Mouse (Mus musculus): ENCODE measurements at regions not wholly inside any gene's neighbourhood (a gene's known extent, or its start where the extent isn't known, plus 50 kb on each side); places are given as distances from the start of the nearest gene placed in this dataset.

GRCm38 (mm10) chr8:18311597-18311996 is 666.5 kb downstream of the Defb40 start:
- WGBS: 67% methylated on average over 5 of the region's 5 CpGs

GRCm38 (mm10) chr8:18310927-18311326 is 667.1 kb downstream of the Defb40 start:
- TF ChIP-seq EP300 (IDR thresholded peaks at IDR 0.05; ENCODE audit: low read depth): no peak
- no peak for TF ChIP-seq CTCF (IDR thresholded peaks at IDR 0.05; ENCODE audit: low read depth)
- Histone ChIP-seq H3K27ac (ENCODE audit: low read depth) (no peak overlapping the region), H3K4me3 (ENCODE audit: low read depth, low read length) (no peak overlapping the region), H3K9me3 (replicated peaks; ENCODE audit: control insufficient read depth, low read length) (no peaks in the 10 kb centered on the region), H3K27me3 (ENCODE audit: control insufficient read depth, insufficient read depth, low read length) (no peaks in the 10 kb centered on the region), H3K9ac (replicated peaks; ENCODE audit: low read depth, low read length) (no peak overlapping the region), H3K36me3 (replicated peaks; ENCODE audit: control insufficient read depth, insufficient read depth, low read length) (no peaks in the 10 kb centered on the region), H3K4me2 (ENCODE audit: low read depth, low read length) (no peak overlapping the region), H3K4me1 (ENCODE audit: control insufficient read depth, insufficient read depth) (no peaks in the 10 kb centered on the region)
- no peak for DNase-seq (ENCODE audit: low spot score)
- ATAC-seq (ENCODE audit: insufficient read depth, low read depth): no peak
- 67% methylated on average over 1 of the region's 1 CpGs for WGBS

More at GRCm38 (mm10) chr8:18311597-18311996, 666.5 kb downstream of the Defb40 start:
- ATAC-seq (ENCODE audit: insufficient read depth, low read depth) (no peak), DNase-seq (ENCODE audit: low spot score) (no peak)
- TF ChIP-seq EP300 (IDR thresholded peaks at IDR 0.05; ENCODE audit: low read depth) (no peak), CTCF (IDR thresholded peaks at IDR 0.05; ENCODE audit: low read depth) (no peak)
- Histone ChIP-seq H3K27ac (ENCODE audit: low read depth) (no peak overlapping the region), H3K27me3 (ENCODE audit: control insufficient read depth, insufficient read depth, low read length) (no peaks in the 10 kb centered on the region), H3K4me1 (ENCODE audit: control insufficient read depth, insufficient read depth) (no peaks in the 10 kb centered on the region), H3K4me3 (ENCODE audit: low read depth, low read length) (no peak overlapping the region), H3K9me3 (replicated peaks; ENCODE audit: control insufficient read depth, low read length) (no peaks in the 10 kb centered on the region), H3K36me3 (replicated peaks; ENCODE audit: control insufficient read depth, insufficient read depth, low read length) (no peaks in the 10 kb centered on the region), H3K4me2 (ENCODE audit: low read depth, low read length) (no peak overlapping the region), H3K9ac (replicated peaks; ENCODE audit: low read depth, low read length) (no peak overlapping the region)

GRCm38 (mm10) chr8:18287536-18288237 is 690.4 kb downstream of the Defb40 start:
- DNase-seq (ENCODE audit: low spot score) (no peak), ATAC-seq (ENCODE audit: insufficient read depth, low read depth) (no peak)
- Histone ChIP-seq H3K9me3 (replicated peaks; ENCODE audit: control insufficient read depth, low read length) (no peaks in the 10 kb centered on the region), H3K27me3 (ENCODE audit: control insufficient read depth, insufficient read depth, low read length) (no peaks in the 10 kb centered on the region), H3K4me2 (ENCODE audit: low read depth, low read length) (no peak overlapping the region), H3K4me1 (ENCODE audit: control insufficient read depth, insufficient read depth) (no peaks in the 10 kb centered on the region), H3K4me3 (ENCODE audit: low read depth, low read length) (no peak overlapping the region), H3K27ac (ENCODE audit: low read depth) (no peak overlapping the region), H3K36me3 (replicated peaks; ENCODE audit: control insufficient read depth, insufficient read depth, low read length) (no peaks in the 10 kb centered on the region), H3K9ac (replicated peaks; ENCODE audit: low read depth, low read length) (no peak overlapping the region)
- 75% methylated on average over 8 of the region's 8 CpGs for WGBS
- no peak for TF ChIP-seq EP300 (IDR thresholded peaks at IDR 0.05; ENCODE audit: low read depth)
- no peak for TF ChIP-seq CTCF (IDR thresholded peaks at IDR 0.05; ENCODE audit: low read depth)

- ATAC-seq (ENCODE audit: insufficient read depth, low read depth): no peak
- Histone ChIP-seq H3K27me3 (ENCODE audit: control insufficient read depth, insufficient read depth, low read length) (no peaks in the 10 kb centered on the region), H3K9ac (replicated peaks; ENCODE audit: low read depth, low read length) (no peak overlapping the region), H3K27ac (ENCODE audit: low read depth) (no peak overlapping the region), H3K36me3 (replicated peaks; ENCODE audit: control insufficient read depth, insufficient read depth, low read length) (no peaks in the 10 kb centered on the region), H3K4me2 (ENCODE audit: low read depth, low read length) (no peak overlapping the region), H3K4me1 (ENCODE audit: control insufficient read depth, insufficient read depth) (no peaks in the 10 kb centered on the region), H3K9me3 (replicated peaks; ENCODE audit: control insufficient read depth, low read length) (no peaks in the 10 kb centered on the region), H3K4me3 (ENCODE audit: low read depth, low read length) (no peak overlapping the region)
- 68% methylated on average over 4 of the region's 4 CpGs for WGBS
- TF ChIP-seq EP300 (IDR thresholded peaks at IDR 0.05; ENCODE audit: low read depth) (no peak), CTCF (IDR thresholded peaks at IDR 0.05; ENCODE audit: low read depth) (no peak)
- no peak for DNase-seq (ENCODE audit: low spot score)
These were observed 698.1 kb downstream of the Defb40 start for GRCm38 (mm10) chr8:18279932-18280331.

- no peak for DNase-seq (ENCODE audit: low spot score)
- no peak for TF ChIP-seq EP300 (IDR thresholded peaks at IDR 0.05; ENCODE audit: low read depth)
- no peak for TF ChIP-seq CTCF (IDR thresholded peaks at IDR 0.05; ENCODE audit: low read depth)
- Histone ChIP-seq H3K9ac (replicated peaks; ENCODE audit: low read depth, low read length) (no peak overlapping the region), H3K27ac (ENCODE audit: low read depth) (no peak overlapping the region), H3K36me3 (replicated peaks; ENCODE audit: control insufficient read depth, insufficient read depth, low read length) (no peaks in the 10 kb centered on the region), H3K4me2 (ENCODE audit: low read depth, low read length) (no peak overlapping the region), H3K4me1 (ENCODE audit: control insufficient read depth, insufficient read depth) (no peaks in the 10 kb centered on the region), H3K4me3 (ENCODE audit: low read depth, low read length) (no peak overlapping the region), H3K27me3 (ENCODE audit: control insufficient read depth, insufficient read depth, low read length) (no peaks in the 10 kb centered on the region), H3K9me3 (replicated peaks; ENCODE audit: control insufficient read depth, low read length) (no peaks in the 10 kb centered on the region)
- ATAC-seq (ENCODE audit: insufficient read depth, low read depth): no peak
- 86% methylated on average over 7 of the region's 7 CpGs for WGBS
These were observed 709.8 kb downstream of the Defb40 start for GRCm38 (mm10) chr8:18268301-18268700.
